Mouse (Mus musculus): ENCODE data around the gene Kif27. TPM values are rescaled to one million over a fixed set of nuclear protein-coding genes. Genes with fewer than 3 reads are reported as not detected.

The Kif27 gene
- polyA plus RNA-seq, 1 experiment from 2014 or later = 1.3 TPM

- H3K36me3 ChIP-seq (ENCODE audit: insufficient read depth, low read length) = no peaks in the 10 kb centered on the region
- H3K4me3 ChIP-seq (ENCODE audit: low read depth, low read length) = no peak overlapping the region
- H3K4me1 ChIP-seq (ENCODE audit: insufficient read depth, low read depth, low read length) = peaks cover 3% of the 10 kb centered on the region; the same call in 1 of the 2 replicates
- no peak for DNase-seq (ENCODE audit: low spot score)
- TF ChIP-seq EP300 (IDR thresholded peaks at IDR 0.05) (no peak), CTCF (IDR thresholded peaks at IDR 0.05) (no peak)
- no peak overlapping the region for H3K9ac ChIP-seq (replicated peaks; ENCODE audit: low read depth)
- 71% methylated on average over 10 of the region's 10 CpGs for WGBS
- no peak overlapping the region for H3K27ac ChIP-seq (ENCODE audit: low read length)
- no peaks in the 10 kb centered on the region for H3K9me3 ChIP-seq (ENCODE audit: low read length)
- no peaks in the 10 kb centered on the region for H3K27me3 ChIP-seq (replicated peaks; ENCODE audit: insufficient read depth, low read length)
- ATAC-seq = no peak
- no peak overlapping the region for H3K4me2 ChIP-seq (replicated peaks; ENCODE audit: low read depth, low read length)
Observed at GRCm38 (mm10) chr13:58276256-58276655, 82.7 kb downstream of the Kif27 start.

- ATAC-seq (no peak), DNase-seq (ENCODE audit: low spot score) (no peak)
- peak within 1 kb of the TSS; percentile 88 for H3K4me3 ChIP-seq (ENCODE audit: low read depth, low read length)
- no peaks in the 10 kb centered on the region for H3K27me3 ChIP-seq (replicated peaks; ENCODE audit: insufficient read depth, low read length)
- peaks cover 3% of the 10 kb centered on the region; the same call in 1 of the 2 replicates for H3K4me1 ChIP-seq (ENCODE audit: insufficient read depth, low read depth, low read length)
- no peaks in the 10 kb centered on the region for H3K36me3 ChIP-seq (ENCODE audit: insufficient read depth, low read length)
- no peak within 1 kb of the TSS for H3K27ac ChIP-seq (ENCODE audit: low read length)
- WGBS = 74% methylated on average over 8 of the region's 8 CpGs
- H3K4me2 ChIP-seq (replicated peaks; ENCODE audit: low read depth, low read length) = peak within 1 kb of the TSS; percentile 91
- H3K9ac ChIP-seq (replicated peaks; ENCODE audit: low read depth) = peak within 1 kb of the TSS; percentile 68
- TF ChIP-seq EP300 (IDR thresholded peaks at IDR 0.05) = no peak
- H3K9me3 ChIP-seq (ENCODE audit: low read length) = no peaks in the 10 kb centered on the region
Observed at GRCm38 (mm10) chr13:58275599-58275998, 83.3 kb downstream of the Kif27 start, which contains the start of gene Gkap1. TSS of gene Gkap1 (minus strand) at chr13:58275699.

GRCm38 (mm10) chr13:58275076-58275475 is 83.8 kb downstream of the Kif27 start:
- Histone ChIP-seq H3K9me3 (ENCODE audit: low read length) (no peaks in the 10 kb centered on the region), H3K4me1 (ENCODE audit: insufficient read depth, low read depth, low read length) (peaks cover 3% of the 10 kb centered on the region; the same call in 1 of the 2 replicates), H3K4me3 (ENCODE audit: low read depth, low read length) (peak overlapping the region; percentile 88), H3K36me3 (ENCODE audit: insufficient read depth, low read length) (no peaks in the 10 kb centered on the region), H3K27ac (ENCODE audit: low read length) (no peak overlapping the region), H3K9ac (replicated peaks; ENCODE audit: low read depth) (no peak overlapping the region), H3K27me3 (replicated peaks; ENCODE audit: insufficient read depth, low read length) (no peaks in the 10 kb centered on the region), H3K4me2 (replicated peaks; ENCODE audit: low read depth, low read length) (peak overlapping the region; percentile 91)
- DNase-seq (ENCODE audit: low spot score) (no peak), ATAC-seq (no peak)
- 16% methylated on average over 8 of the region's 9 CpGs for WGBS
- TF ChIP-seq EP300 (IDR thresholded peaks at IDR 0.05) (no peak), CTCF (IDR thresholded peaks at IDR 0.05) (no peak)

GRCm38 (mm10) chr13:58274259-58274991 is 84.5 kb downstream of the Kif27 start:
- H3K27me3 ChIP-seq (replicated peaks; ENCODE audit: insufficient read depth, low read length) = no peaks in the 10 kb centered on the region
- peaks cover 3% of the 10 kb centered on the region; the same call in 1 of the 2 replicates for H3K4me1 ChIP-seq (ENCODE audit: insufficient read depth, low read depth, low read length)
- H3K4me3 ChIP-seq (ENCODE audit: low read depth, low read length) = peak overlapping the region; percentile 88
- WGBS = under 1% methylated on average over 54 of the region's 84 CpGs
- H3K9ac ChIP-seq (replicated peaks; ENCODE audit: low read depth) = peak overlapping the region; percentile 68
- no peaks in the 10 kb centered on the region for H3K36me3 ChIP-seq (ENCODE audit: insufficient read depth, low read length)
- TF ChIP-seq CTCF (IDR thresholded peaks at IDR 0.05) (no peak), EP300 (IDR thresholded peaks at IDR 0.05) (no peak)
- H3K4me2 ChIP-seq (replicated peaks; ENCODE audit: low read depth, low read length) = peak overlapping the region; percentile 91
- peak overlapping the region; percentile 69 for H3K27ac ChIP-seq (ENCODE audit: low read length)
- DNase-seq (ENCODE audit: low spot score) (peak; percentile 83), ATAC-seq (peak; percentile 91)
- no peaks in the 10 kb centered on the region for H3K9me3 ChIP-seq (ENCODE audit: low read length)

GRCm38 (mm10) chr13:58273411-58274258 is 85.3 kb downstream of the Kif27 start:
- under 1% methylated on average over 47 of the region's 115 CpGs for WGBS
- H3K36me3 ChIP-seq (ENCODE audit: insufficient read depth, low read length) = no peaks in the 10 kb centered on the region
- ATAC-seq (peak; percentile 76), DNase-seq (ENCODE audit: low spot score) (peak; percentile 74)
- H3K9me3 ChIP-seq (ENCODE audit: low read length) = no peaks in the 10 kb centered on the region
- H3K4me3 ChIP-seq (ENCODE audit: low read depth, low read length) = peak overlapping the region; percentile 88
- peak overlapping the region; percentile 91 for H3K4me2 ChIP-seq (replicated peaks; ENCODE audit: low read depth, low read length)
- H3K27ac ChIP-seq (ENCODE audit: low read length) = peak overlapping the region; percentile 69
- peaks cover 3% of the 10 kb centered on the region; the same call in 1 of the 2 replicates for H3K4me1 ChIP-seq (ENCODE audit: insufficient read depth, low read depth, low read length)
- no peaks in the 10 kb centered on the region for H3K27me3 ChIP-seq (replicated peaks; ENCODE audit: insufficient read depth, low read length)
- H3K9ac ChIP-seq (replicated peaks; ENCODE audit: low read depth) = peak overlapping the region; percentile 68
- TF ChIP-seq CTCF (IDR thresholded peaks at IDR 0.05) = no peak
- no peak for TF ChIP-seq EP300 (IDR thresholded peaks at IDR 0.05)

GRCm38 (mm10) chr13:58266864-58267263 is 92.1 kb downstream of the Kif27 start:
- DNase-seq (ENCODE audit: low spot score) = no peak
- Histone ChIP-seq H3K36me3 (ENCODE audit: insufficient read depth, low read length) (no peaks in the 10 kb centered on the region), H3K4me2 (replicated peaks; ENCODE audit: low read depth, low read length) (no peak overlapping the region), H3K9me3 (ENCODE audit: low read length) (no peaks in the 10 kb centered on the region), H3K9ac (replicated peaks; ENCODE audit: low read depth) (no peak overlapping the region), H3K4me1 (ENCODE audit: insufficient read depth, low read depth, low read length) (no peaks in the 10 kb centered on the region), H3K4me3 (ENCODE audit: low read depth, low read length) (no peak overlapping the region), H3K27me3 (replicated peaks; ENCODE audit: insufficient read depth, low read length) (no peaks in the 10 kb centered on the region), H3K27ac (ENCODE audit: low read length) (no peak overlapping the region)
- ATAC-seq = no peak
- WGBS = 68% methylated on average over 3 of the region's 3 CpGs
- TF ChIP-seq EP300 (IDR thresholded peaks at IDR 0.05) (no peak), CTCF (IDR thresholded peaks at IDR 0.05) (no peak)
